Mouse (Mus musculus): Measurements from ENCODE around the gene Dkk3. TPM values are rescaled to one million over a fixed set of nuclear protein-coding genes. Genes with fewer than 3 reads are reported as not detected.
A peak's percentile ranks its signal among the peaks of the same experiment; 100 is the strongest.
"Not testable (repeated sequence)": the region's sequence is repeated elsewhere in the genome, so short reads cannot be mapped to it uniquely, and the experiment has no call there.

Gene Dkk3
- total RNA-seq, 2 experiments from 2014 or later = 45.6 to 47.9 TPM

- peak in 1 of 2 experiments; percentile 19 for DNase-seq
These were observed 11.3 kb upstream of the Dkk3 start for GRCm38 (mm10) chr7:112169955-112170692.

GRCm38 (mm10) chr7:112165593-112165992, 6.7 kb upstream of the Dkk3 start:
- no peak for DNase-seq

GRCm38 (mm10) chr7:112165032-112165431, 6.2 kb upstream of the Dkk3 start:
- not testable (repeated sequence) for DNase-seq

- DNase-seq = no peak
These were observed 5.6 kb upstream of the Dkk3 start for GRCm38 (mm10) chr7:112164430-112164829.

GRCm38 (mm10) chr7:112159835-112160234, 978 bp upstream of the Dkk3 start:
- DNase-seq = no peak

GRCm38 (mm10) chr7:112158316-112158741, 528 bp downstream of the Dkk3 start:
- no peak for DNase-seq

GRCm38 (mm10) chr7:112157584-112158315, 1.1 kb downstream of the Dkk3 start:
- no peak for DNase-seq

- peak in 1 of 2 experiments; percentile 31 for DNase-seq
These were observed 3.7 kb downstream of the Dkk3 start for GRCm38 (mm10) chr7:112155194-112155593.

- DNase-seq = no peak
These were observed 4.4 kb downstream of the Dkk3 start for GRCm38 (mm10) chr7:112154445-112154844.

GRCm38 (mm10) chr7:112149113-112149512, 9.7 kb downstream of the Dkk3 start:
- DNase-seq = peak in 1 of 2 experiments; percentile 30

GRCm38 (mm10) chr7:112147979-112148378, 10.9 kb downstream of the Dkk3 start:
- peak; percentile 70 to 75 for DNase-seq

- DNase-seq = no peak
These were observed 14.1 kb downstream of the Dkk3 start for GRCm38 (mm10) chr7:112144646-112145179.

- no peak for DNase-seq
These were observed 14.9 kb downstream of the Dkk3 start for GRCm38 (mm10) chr7:112143978-112144377.

- no peak for DNase-seq
These were observed 15.8 kb downstream of the Dkk3 start for GRCm38 (mm10) chr7:112143090-112143500.

GRCm38 (mm10) chr7:112142616-112143015, 16.2 kb downstream of the Dkk3 start:
- no peak for DNase-seq

- no peak for DNase-seq
These were observed 18.1 kb downstream of the Dkk3 start for GRCm38 (mm10) chr7:112140725-112141124.

GRCm38 (mm10) chr7:112138509-112139405, 20.1 kb downstream of the Dkk3 start:
- DNase-seq = peak; percentile 67 to 75

- DNase-seq = no peak
These were observed 20.7 kb downstream of the Dkk3 start for GRCm38 (mm10) chr7:112138168-112138508.

GRCm38 (mm10) chr7:112136537-112136936, 22.3 kb downstream of the Dkk3 start:
- no peak for DNase-seq

GRCm38 (mm10) chr7:112135161-112135560, 23.7 kb downstream of the Dkk3 start:
- no peak for DNase-seq

GRCm38 (mm10) chr7:112133277-112133676, 25.6 kb downstream of the Dkk3 start:
- no peak for DNase-seq

- DNase-seq = no peak
These were observed 26.9 kb downstream of the Dkk3 start for GRCm38 (mm10) chr7:112132005-112132404.
